Mouse (Mus musculus) naive thymus-derived CD4-positive, alpha-beta T cell, adult 5 months (primary cell): ENCODE data around the gene Hrk. TPM values are rescaled to one million over a fixed set of nuclear protein-coding genes. Genes with fewer than 3 reads are reported as not detected.

ENCODE experiments used
- polyA plus RNA-seq: library from polyadenylated mRNA; unstranded; fragments of 100-300 nt; shearing (Covaris generic); gene quantifications from one replicate; pipeline ENCODE4 v1.2.1, GENCODE M21; 2017

The Hrk gene
- polyA plus RNA-seq: not detected

GRCm38 (mm10) chr5:118164581-118164980, at the start of gene Hrk:
Gene Hrk, plus strand, starts transcription at chr5:118164648.

GRCm38 (mm10) chr5:118154839-118155564, 9.4 kb upstream of the Hrk start, which contains the start of gene Fbxw8:
Gene Fbxw8, minus strand, starts transcription at chr5:118155464.

Other genes with a start within 250 kb of the Hrk start
- gene Fbxo21, start 187.9 kb upstream of the Hrk start, polyA plus RNA-seq: 41.2 TPM
- gene Tesc, start 136.9 kb upstream of the Hrk start, polyA plus RNA-seq: 116 TPM
- gene Fbxw8, start 9.2 kb upstream of the Hrk start, polyA plus RNA-seq: 6.6 TPM
- not detected for gene Rnft2, start 80.5 kb downstream of the Hrk start, polyA plus RNA-seq
- 7.2 TPM for gene 2410131K14Rik, start 80.6 kb downstream of the Hrk start, polyA plus RNA-seq